Mouse (Mus musculus) Patski (cell line): ENCODE results near the gene Sdhc. TPM values are rescaled to one million over a fixed set of nuclear protein-coding genes. Genes with fewer than 3 reads are reported as not detected.

Experiments
- ATAC-seq: fragments of 100-300 bp; one replicate; pipeline ENCODE4 v1.8.0; 2021
- CTCF ChIA-PET: fragments of 350-600 bp; sonication (Branson Sonifier 250); formaldehyde crosslinking; loops from one replicate; lab custom pipeline; 2022; ENCODE audit warnings: inconsistent platforms; lab: Charles Lee
- POLR2A ChIA-PET: fragments of 350-600 bp; sonication (Branson Sonifier 250); formaldehyde crosslinking; loops from one replicate; lab custom pipeline; 2022; ENCODE audit warnings: antibody characterized with exemption, inconsistent platforms; lab: Charles Lee
- DNase-seq: peaks from one replicate; pipeline ENCODE4 v3.0.0-alpha.2; 2011; ENCODE audit warnings: low read depth, low spot score
- H3K27me3 ChIP-seq: fragments of 371-371 bp; one replicate; pipeline ENCODE4 v1.5.1; 2021
- CTCF ChIP-seq: fragments of 100-300 bp; IDR thresholded peaks from one replicate; pipeline ENCODE4 v1.5.1; 2021
- in situ Hi-C: fragments of 300-500 bp; cut with MboI; formaldehyde crosslinking; loops from 3 replicates; pipeline ENCODE4 v1.11.1; 2018; ENCODE audit warnings: low pct_unique_long_range_greater_than_20kb, mixed read lengths
- polyA plus RNA-seq: library from polyadenylated mRNA; unstranded; gene quantifications from one replicate; pipeline ENCODE4 v1.2.3, GENCODE M21; 2021

Gene Sdhc
- polyA plus RNA-seq, 1 experiment from 2014 or later: 445 TPM

DNA sequence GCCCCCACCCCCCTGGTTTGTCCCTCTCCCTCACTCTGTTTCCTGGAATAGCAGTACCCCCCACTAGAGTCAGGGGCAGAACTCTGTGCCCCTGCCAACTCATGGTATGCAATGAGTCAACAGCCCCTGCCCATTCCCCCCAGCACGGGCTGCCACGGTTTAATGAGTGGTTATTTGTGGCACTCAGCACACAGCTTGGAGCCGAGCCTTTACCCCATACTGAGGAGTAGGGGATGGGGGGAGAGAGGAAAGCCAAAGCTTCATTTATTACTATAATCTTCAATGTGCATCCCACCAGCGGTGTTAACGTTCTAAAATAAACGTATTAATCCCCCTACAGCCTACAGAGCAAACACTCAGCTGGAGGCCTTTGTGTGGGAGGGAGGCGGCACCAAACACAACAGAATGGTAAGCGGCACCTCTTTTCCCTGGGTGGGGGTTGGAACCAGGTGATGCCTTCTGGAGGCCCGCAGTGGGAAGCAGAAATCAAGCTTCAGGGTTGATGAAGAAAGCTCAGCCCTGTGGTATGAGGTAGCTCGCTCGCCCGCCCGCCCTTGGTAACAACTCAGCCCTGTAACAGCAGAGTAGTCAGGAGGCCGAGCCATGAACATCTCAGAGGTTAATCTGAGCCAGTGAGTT is 39.2 kb upstream of the Sdhc start:
- TF ChIP-seq CTCF: no peak
- in situ Hi-C loops: no loop called here
- peak; percentile 74 for ATAC-seq
- ChIA-PET CTCF (interaction anchor here (1.0 to 1.8 kb wide), 7 partner anchors 9 to 31 kb away, joined by 3 to 6 read pairs (median 3); no protein-coding TSS in a partner anchor), POLR2A (interaction anchor here (0.6 to 1.3 kb wide), 2 partner anchors 24 to 61 kb away, joined by 3 to 7 read pairs; partner anchors contain the start of genes Adamts4 and Nr1i3)
- DNase-seq: peak; percentile 96
- no peaks in the 10 kb centered on the region for H3K27me3 ChIP-seq

DNA sequence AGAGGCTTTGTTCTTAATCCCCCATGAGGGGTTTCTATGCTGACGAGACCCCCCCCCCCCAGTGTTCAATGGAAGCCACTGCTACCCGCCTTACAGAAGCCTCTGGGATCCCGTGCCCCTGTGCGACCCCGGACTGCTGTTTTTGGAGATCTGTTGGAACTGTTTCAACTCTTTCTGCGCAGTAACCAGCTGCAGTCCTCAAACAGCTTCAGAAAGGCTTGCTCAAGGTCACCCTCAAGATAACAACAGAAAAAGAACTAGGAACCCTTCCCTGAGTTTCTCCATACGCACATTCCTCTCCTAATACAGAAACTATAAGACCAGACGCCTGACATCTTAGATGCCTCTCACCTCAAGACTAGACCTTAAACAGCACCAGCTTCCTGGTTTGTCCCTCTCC is 38.6 kb upstream of the Sdhc start:
- ChIA-PET POLR2A (interaction anchor here (1.3 kb wide), 1 partner anchor 24 kb away, joined by 3 read pairs; the partner anchor contains the start of gene Nr1i3), CTCF (interaction anchor here (0.6 to 1.8 kb wide), 6 partner anchors 10 to 31 kb away, joined by 3 to 6 read pairs (median 3); no protein-coding TSS in a partner anchor)
- in situ Hi-C loops: no loop called here
- ATAC-seq (peak; percentile 14), DNase-seq (no peak)
- no peaks in the 10 kb centered on the region for H3K27me3 ChIP-seq
- no peak for TF ChIP-seq CTCF

DNA sequence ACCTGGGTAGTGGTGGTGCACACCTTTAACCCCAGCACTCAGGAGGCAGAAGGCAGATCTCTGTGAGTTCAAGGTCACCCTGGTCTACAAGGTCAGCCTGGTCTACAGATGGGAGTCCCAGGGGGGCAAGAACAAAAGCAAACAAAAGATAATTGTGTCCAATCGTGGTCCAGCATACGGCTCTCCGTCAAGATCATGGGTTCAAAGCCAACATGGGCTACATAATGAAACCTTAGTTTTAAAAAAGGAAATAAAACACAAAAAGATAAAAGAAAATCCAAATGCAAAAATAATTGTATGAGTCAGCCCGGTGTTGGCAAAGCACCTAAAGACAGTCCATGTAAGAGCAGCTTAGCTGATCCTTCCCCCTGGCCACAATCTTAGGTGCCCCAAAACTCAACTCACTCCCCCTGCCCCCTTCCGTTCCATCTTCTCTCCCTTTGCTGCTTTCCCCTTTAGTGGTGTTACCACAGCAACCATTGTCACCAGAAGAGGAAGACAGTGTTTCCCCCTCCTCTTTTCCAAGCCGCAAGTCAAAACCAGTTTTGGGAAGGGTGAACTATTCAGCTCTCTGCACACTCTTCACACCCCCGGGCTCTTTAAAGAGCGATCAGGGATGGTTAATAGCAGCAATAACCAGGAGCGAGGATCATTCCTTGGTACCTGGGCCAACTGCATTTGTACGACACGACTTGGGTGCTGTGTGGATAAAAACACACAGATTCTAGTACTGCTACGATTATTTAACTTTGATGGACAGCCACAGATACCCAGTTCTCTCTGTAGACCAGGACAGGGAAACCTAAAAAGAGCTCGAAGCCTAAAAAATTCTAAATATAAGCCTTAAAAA is 37.7 kb upstream of the Sdhc start:
- ChIA-PET POLR2A (interaction anchor here (1.3 kb wide), 1 partner anchor 25 kb away, joined by 3 read pairs; the partner anchor contains the start of gene Nr1i3), CTCF (interaction anchor here (0.6 to 2.9 kb wide), 4 partner anchors 9 to 23 kb away, joined by 3 to 10 read pairs (median 4); no protein-coding TSS in a partner anchor)
- in situ Hi-C loops: no loop called here
- no peak for TF ChIP-seq CTCF
- ATAC-seq: no peak
- no peak for DNase-seq
- H3K27me3 ChIP-seq: no peaks in the 10 kb centered on the region

DNA sequence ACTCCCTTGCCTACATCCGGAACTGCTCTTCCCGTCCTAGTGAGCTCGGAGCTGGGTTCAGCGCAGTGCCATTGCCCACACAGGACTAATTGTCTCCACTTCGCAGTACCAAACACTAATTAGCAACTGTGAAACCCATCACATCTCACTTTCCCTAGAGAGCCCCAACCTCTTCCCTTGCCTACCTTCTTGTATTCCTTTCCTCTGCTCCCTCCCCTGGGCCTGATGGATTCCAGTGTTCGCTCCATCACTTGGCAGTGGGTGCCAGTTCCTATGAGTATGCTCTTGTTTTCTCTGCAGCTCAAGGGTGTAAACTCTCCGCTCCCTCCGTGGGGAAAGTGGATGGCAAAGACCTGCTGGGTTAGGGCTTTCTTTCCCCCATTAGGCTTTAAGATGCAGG is 35.3 kb upstream of the Sdhc start:
- POLR2A ChIA-PET: interaction anchor here (0.6 kb wide), 1 partner anchor 68 kb away, joined by 3 read pairs; no protein-coding TSS in a partner anchor
- no peaks in the 10 kb centered on the region for H3K27me3 ChIP-seq
- ATAC-seq (no peak), DNase-seq (no peak)
- in situ Hi-C loops: no loop called here
- TF ChIP-seq CTCF: no peak
- CTCF ChIA-PET: interaction anchor here (2.9 kb wide), 1 partner anchor 20 kb away, joined by 10 read pairs; no protein-coding TSS in a partner anchor

DNA sequence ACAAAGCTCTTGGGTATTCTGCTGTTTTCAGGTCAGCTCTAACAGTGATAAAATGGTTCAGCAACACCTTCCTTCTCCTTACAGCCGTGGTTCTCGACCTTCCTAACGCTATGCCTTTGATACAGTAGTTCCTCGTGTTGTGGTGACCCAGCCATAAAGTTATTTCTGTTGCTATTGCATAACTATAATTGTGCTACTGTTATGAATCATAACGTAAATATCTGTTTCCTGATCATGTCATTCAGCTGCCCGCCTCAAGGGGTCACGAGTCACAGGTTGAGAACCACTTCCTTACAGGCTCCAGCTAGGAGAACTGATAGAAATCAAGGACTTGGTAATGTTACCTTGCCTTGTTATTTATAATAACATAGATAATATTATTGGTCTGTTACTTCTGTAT is 33.9 kb upstream of the Sdhc start:
- H3K27me3 ChIP-seq: no peaks in the 10 kb centered on the region
- peak; percentile 47 for TF ChIP-seq CTCF
- POLR2A ChIA-PET: no interaction called here
- in situ Hi-C loops: no loop called here
- DNase-seq: no peak
- CTCF ChIA-PET: interaction anchor here (0.8 to 2.0 kb wide), 10 partner anchors 9 to 37 kb away, joined by 3 to 9 read pairs (median 4); partner anchors contain the start of gene Pcp4l1
- ATAC-seq: no peak

DNA sequence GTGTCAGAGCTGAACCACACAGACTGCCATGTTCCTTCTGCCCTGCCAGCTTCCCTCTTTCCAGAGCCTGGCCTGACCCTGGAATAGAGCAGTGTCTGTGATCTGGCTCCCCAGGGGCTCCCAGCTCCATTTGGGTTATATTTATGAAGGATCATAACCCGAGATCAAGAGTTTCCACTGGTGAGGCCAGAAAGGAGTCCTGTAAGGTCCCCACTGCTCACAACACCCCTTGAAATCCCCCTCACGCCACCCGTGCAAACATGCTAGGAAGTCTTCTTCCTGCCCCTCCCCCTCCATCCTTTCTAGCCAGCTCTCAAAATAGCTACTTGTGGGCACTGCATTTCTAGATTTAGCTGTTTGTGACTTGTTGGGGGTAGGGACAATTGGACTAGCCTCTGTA is 33.2 kb upstream of the Sdhc start:
- ATAC-seq (no peak), DNase-seq (no peak)
- ChIA-PET POLR2A (no interaction called here), CTCF (interaction anchor here (0.8 to 2.0 kb wide), 9 partner anchors 8 to 37 kb away, joined by 3 to 9 read pairs (median 4); partner anchors contain the start of gene Pcp4l1)
- no peaks in the 10 kb centered on the region for H3K27me3 ChIP-seq
- in situ Hi-C loops: no loop called here
- no peak for TF ChIP-seq CTCF

DNA sequence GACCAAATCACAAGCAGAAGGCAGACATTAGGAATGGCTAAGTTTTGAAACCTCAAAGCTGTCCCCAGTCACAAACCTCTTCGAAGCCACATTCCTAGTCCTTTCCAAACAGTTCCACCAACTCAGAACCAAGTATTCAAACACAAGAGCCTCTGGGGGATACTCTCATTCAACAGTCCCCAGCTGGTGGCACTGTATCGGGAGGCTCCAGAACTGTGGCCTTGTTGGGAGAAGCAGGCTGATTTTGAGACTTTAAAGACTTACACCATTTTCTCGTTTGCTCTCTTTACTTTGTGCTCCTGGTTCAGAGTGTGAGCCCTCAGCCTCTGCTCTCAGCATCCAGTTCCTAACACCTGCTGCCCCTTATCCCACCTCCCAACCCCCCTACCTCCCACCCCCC is 32.6 kb upstream of the Sdhc start:
- no peak for ATAC-seq
- no peak for TF ChIP-seq CTCF
- no peak for DNase-seq
- no peaks in the 10 kb centered on the region for H3K27me3 ChIP-seq
- in situ Hi-C loops: no loop called here
- ChIA-PET POLR2A (no interaction called here), CTCF (interaction anchor here (1.0 to 2.0 kb wide), 4 partner anchors 9 to 19 kb away, joined by 3 to 9 read pairs (median 4); no protein-coding TSS in a partner anchor)

DNA sequence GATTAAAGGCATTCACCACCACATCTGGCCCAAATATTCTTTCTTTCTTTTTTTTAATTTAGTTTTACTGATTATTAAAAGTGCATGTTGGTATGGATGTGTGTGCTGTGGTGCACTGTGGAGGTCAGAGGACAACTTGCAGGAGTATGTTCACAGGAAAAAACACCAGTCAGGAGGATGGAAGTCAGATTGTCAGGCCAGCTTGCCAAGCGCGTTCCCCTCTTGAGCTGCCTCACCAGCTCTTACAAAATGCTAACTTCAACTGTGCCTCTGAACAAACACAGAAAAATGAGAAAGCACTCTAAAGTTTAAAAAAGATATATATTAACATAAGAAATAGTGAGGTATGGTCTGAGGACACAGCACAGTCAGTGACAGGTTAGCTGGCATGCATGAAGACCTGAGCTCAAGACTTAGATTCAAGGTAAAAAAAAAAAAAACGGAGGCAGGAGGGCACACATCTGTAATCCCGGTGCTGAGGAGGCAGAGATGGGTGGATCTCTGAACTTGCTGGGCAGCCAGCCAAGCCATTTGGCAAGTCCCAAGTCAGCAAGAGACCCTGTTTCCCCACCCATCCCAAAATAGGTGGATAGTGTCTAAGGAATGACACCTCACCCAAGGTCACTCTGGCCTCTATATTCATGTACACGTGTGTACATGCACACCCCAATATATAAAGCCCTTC is 29.2 kb upstream of the Sdhc start:
- in situ Hi-C loops: no loop called here

DNA sequence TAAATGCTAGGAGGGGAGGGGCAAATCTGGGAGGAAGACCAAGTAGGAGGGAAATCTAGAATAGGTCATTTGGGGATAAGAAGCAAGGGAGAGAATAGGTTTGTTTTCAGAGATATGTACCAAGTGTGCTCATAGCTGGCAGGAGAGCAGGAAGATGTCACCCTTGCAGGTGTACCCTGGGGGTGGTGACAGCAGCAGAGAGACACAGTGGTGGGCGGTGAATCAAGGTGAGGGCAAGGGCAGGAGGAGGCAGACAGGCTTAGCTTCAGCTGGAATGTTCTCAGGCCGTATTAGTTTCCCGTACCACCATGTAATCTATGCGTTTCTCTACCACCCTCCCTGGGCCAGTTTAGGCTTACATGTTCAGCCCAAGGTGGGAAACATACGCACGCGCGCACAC is 22.4 kb upstream of the Sdhc start:
- ChIA-PET POLR2A (no interaction called here), CTCF (interaction anchor here (0.8 to 2.7 kb wide), 3 partner anchors 8 to 60 kb away, joined by 3 to 9 read pairs (median 5); no protein-coding TSS in a partner anchor)
- no peak for TF ChIP-seq CTCF
- no peak for DNase-seq
- in situ Hi-C loops: no loop called here
- no peaks in the 10 kb centered on the region for H3K27me3 ChIP-seq
- ATAC-seq: no peak

More for the DNA sequence above, 29.2 kb upstream of the Sdhc start:
- ATAC-seq (no peak), DNase-seq (no peak)
- ChIA-PET POLR2A (interaction anchor here (1.1 kb wide), 1 partner anchor 30 kb away, joined by 4 read pairs; no protein-coding TSS in a partner anchor), CTCF (interaction anchor here (1.5 kb wide), 1 partner anchor 9 kb away, joined by 4 read pairs; no protein-coding TSS in a partner anchor)
- TF ChIP-seq CTCF: no peak
- H3K27me3 ChIP-seq: no peaks in the 10 kb centered on the region
